In the genomic region with DNA sequence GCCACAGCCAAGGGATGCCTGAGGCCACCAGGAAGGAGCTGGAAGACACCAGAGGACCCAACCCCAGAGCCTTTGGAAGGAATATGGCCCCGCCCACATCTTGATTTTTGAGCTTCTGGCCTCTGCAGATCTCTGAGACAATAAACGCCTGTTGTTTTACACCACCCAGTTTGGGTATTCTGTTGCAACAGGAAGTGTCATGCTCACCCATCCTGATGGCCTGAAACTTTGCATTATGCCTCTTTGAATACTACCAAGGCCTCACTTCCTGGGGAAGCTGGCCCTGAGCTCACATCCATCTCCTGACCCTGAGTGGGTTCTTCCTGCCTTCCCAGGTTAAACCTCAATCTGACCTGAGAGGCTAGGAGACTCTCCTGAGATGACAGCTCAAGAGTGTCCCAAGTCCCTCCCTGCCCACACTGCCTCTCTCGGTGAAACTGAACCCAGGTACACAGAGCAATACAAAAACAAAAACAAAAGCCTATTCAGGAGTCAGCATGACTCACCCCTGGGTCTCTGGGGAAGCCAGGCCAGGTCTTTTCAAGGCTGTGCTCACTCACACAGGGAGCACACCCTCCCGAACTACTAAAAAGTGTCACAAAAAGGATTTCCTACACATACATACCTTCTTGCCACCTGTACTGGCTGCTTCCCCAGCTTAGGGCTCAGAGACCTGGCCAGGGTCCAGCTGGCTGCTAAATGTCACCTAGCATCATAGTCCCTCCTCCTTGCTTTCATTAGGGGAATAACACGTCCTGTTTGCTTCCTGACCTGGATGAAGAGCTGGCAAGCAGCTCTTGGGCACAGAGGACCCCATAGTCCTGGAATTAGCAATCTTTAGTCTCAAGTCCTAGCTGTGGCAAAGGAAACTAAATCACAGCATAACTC, we compare ENCODE assay signal across 14 mouse cellular contexts. TPM values are rescaled to one million over a fixed set of nuclear protein-coding genes. Genes with fewer than 3 reads are reported as not detected.
DNase-seq lines count a peak whose midpoint lies in the region; ATAC-seq and TF ChIP-seq lines count a peak whose summit lies in the region.
"Had no signal": no experiment of that assay in that cellular context is flagged by ENCODE, and none has a peak within 500 bp of the region (broad histone marks: within the 10 kb centered on the region; RNA-seq: fewer than 3 reads in every experiment).

No protein-coding gene starts in this region.

- no peaks in the 10 kb centered on the region for H3K27me3 ChIP-seq in limb, embryonic 14.5 days (ENCODE audit: control insufficient read depth, insufficient read depth, low read length)
- H3K27me3 ChIP-seq in limb, embryonic 10.5 days (ENCODE audit: low read depth, poor library complexity, severe bottlenecking): no peaks in the 10 kb centered on the region
- no peaks in the 10 kb centered on the region for H3K27me3 ChIP-seq in hindbrain, embryonic 16.5 days (replicated peaks; ENCODE audit: control insufficient read depth, insufficient read depth, low read length)
- H3K27me3 ChIP-seq: midbrain, embryonic 15.5 days had no signal

- no peak overlapping the region for H3K4me3 ChIP-seq in limb, embryonic 14.5 days (replicated peaks; ENCODE audit: low read length)
- no peak overlapping the region for H3K4me3 ChIP-seq in limb, embryonic 10.5 days
- no peak overlapping the region for H3K4me3 ChIP-seq in hindbrain, embryonic 16.5 days (ENCODE audit: low read length)
- H3K4me3 ChIP-seq: heart, embryonic 10.5 days; midbrain, embryonic 15.5 days had no signal

- H3K9me3 ChIP-seq in limb, embryonic 14.5 days (ENCODE audit: control insufficient read depth, low read length): no peaks in the 10 kb centered on the region
- H3K9me3 ChIP-seq in limb, embryonic 10.5 days (replicated peaks): no peaks in the 10 kb centered on the region
- no peaks in the 10 kb centered on the region for H3K9me3 ChIP-seq in hindbrain, embryonic 16.5 days (ENCODE audit: control insufficient read depth, low read length)
- H3K9me3 ChIP-seq: heart, embryonic 10.5 days; midbrain, embryonic 15.5 days had no signal

- H3K9ac ChIP-seq in limb, embryonic 14.5 days (ENCODE audit: low read depth, low read length, severe bottlenecking): no peak overlapping the region
- H3K9ac ChIP-seq in hindbrain, embryonic 16.5 days (ENCODE audit: low read depth, low read length): no peak overlapping the region
- H3K9ac ChIP-seq: midbrain, embryonic 15.5 days had no signal

- no peak for TF ChIP-seq POLR2A in limb, embryonic 14.5 days (IDR thresholded peaks at IDR 0.05; ENCODE audit: borderline replicate concordance, extremely low read depth, insufficient read depth, insufficient read length)

- H3K4me1 ChIP-seq in limb, embryonic 14.5 days (ENCODE audit: control insufficient read depth, insufficient read depth, low read length): no peaks in the 10 kb centered on the region
- no peaks in the 10 kb centered on the region for H3K4me1 ChIP-seq in limb, embryonic 10.5 days
- H3K4me1 ChIP-seq in hindbrain, embryonic 16.5 days (ENCODE audit: control insufficient read depth, insufficient read depth, low read depth, low read length): no peaks in the 10 kb centered on the region
- H3K4me1 ChIP-seq: heart, embryonic 10.5 days; midbrain, embryonic 15.5 days had no signal

- peak; percentile 3 for DNase-seq in limb, embryonic 14.5 days (ENCODE audit: low spot score)
- DNase-seq in limb, embryonic 10.5 days (ENCODE audit: low spot score): no peak
- DNase-seq in adrenal gland, adult 8-10 months: peak; percentile 18
- peak; percentile 26 for DNase-seq in naive thymus-derived CD4-positive, alpha-beta T cell, adult 2 months (ENCODE audit: low read depth)
- no peak for DNase-seq in c-Kit-positive CD71-positive TER-119-positive erythroid progenitor cells, embryonic 14.5 days (ENCODE audit: low spot score)
- DNase-seq in frontal cortex, postnatal 14 days (ENCODE audit: low spot score in 2 of 2): no peak

- WGBS in limb, embryonic 14.5 days: 36% methylated on average over 5 of the region's 5 CpGs
- 68% methylated on average over 5 of the region's 5 CpGs for WGBS in limb, embryonic 10.5 days
- 47% methylated on average over 5 of the region's 5 CpGs for WGBS in hindbrain, embryonic 16.5 days

- no peak overlapping the region for H3K27ac ChIP-seq in limb, embryonic 14.5 days (replicated peaks; ENCODE audit: low read depth, low read length)
- H3K27ac ChIP-seq in limb, embryonic 10.5 days: no peak overlapping the region
- H3K27ac ChIP-seq in hindbrain, embryonic 16.5 days (ENCODE audit: low read depth, low read length): no peak overlapping the region
- H3K27ac ChIP-seq: heart, embryonic 10.5 days; midbrain, embryonic 15.5 days had no signal

- H3K36me3 ChIP-seq in limb, embryonic 14.5 days (ENCODE audit: control insufficient read depth, insufficient read depth, low read length): no peaks in the 10 kb centered on the region
- no peaks in the 10 kb centered on the region for H3K36me3 ChIP-seq in limb, embryonic 10.5 days
- no peaks in the 10 kb centered on the region for H3K36me3 ChIP-seq in hindbrain, embryonic 16.5 days (ENCODE audit: control insufficient read depth, insufficient read depth, low read length)
- H3K36me3 ChIP-seq: heart, embryonic 10.5 days; midbrain, embryonic 15.5 days had no signal

- ATAC-seq in limb, embryonic 14.5 days (ENCODE audit: low FRiP score, low read depth): no peak
- peak; percentile 90 for ATAC-seq in granulocyte monocyte progenitor cell, adult 5-6 weeks (replicated peaks; ENCODE audit: poor library complexity, severe bottlenecking)
- no peak for ATAC-seq in hindbrain, embryonic 16.5 days
- ATAC-seq: midbrain, embryonic 15.5 days; Patski had no signal

- no peak overlapping the region for H3K4me2 ChIP-seq in limb, embryonic 14.5 days (replicated peaks; ENCODE audit: low read depth, low read length, severe bottlenecking)
- no peak overlapping the region for H3K4me2 ChIP-seq in hindbrain, embryonic 16.5 days (ENCODE audit: low read length)
- H3K4me2 ChIP-seq: midbrain, embryonic 15.5 days had no signal

RNA-seq across cellular contexts. Expression of gene Ubash3a, which starts 8.6 kb away (rescaled TPM):
- 0.30 and 0.35 TPM in 2 replicates for polyA plus RNA-seq in limb, embryonic 14.5 days (2012; rRNA removed)
- polyA plus RNA-seq in limb, embryonic 14.5 days (2014; fragmentation: Nextera tagmentation; extraction: Ambion mirVana): 0.37 and 0.51 TPM in 2 replicates
- 0.33 and 0.74 TPM in 2 replicates for polyA plus RNA-seq in limb, embryonic 10.5 days (2016; fragmentation: Nextera tagmentation; extraction: Ambion mirVana)
- total RNA-seq in adrenal gland, adult 8-10 months (2022): under 1 TPM; 0.12 to 0.51 (median 0.31) TPM
- 36.4 and 50.2 TPM in 2 replicates for total RNA-seq in granulocyte monocyte progenitor cell, adult 5-6 weeks (2014; fragmentation: Nextera tagmentation)
- total RNA-seq in granulocyte monocyte progenitor cell, adult 5-6 weeks (2017): 35.5 and 39.5 TPM in 2 replicates
- 0.15 TPM in 1 of 2 replicates, not detected in the other for polyA plus RNA-seq in hindbrain, embryonic 16.5 days (2015; fragmentation: Nextera tagmentation; extraction: Ambion mirVana)
- polyA plus RNA-seq: cerebellum, adult 2 months; midbrain, embryonic 15.5 days had no signal

RNA-seq across cellular contexts. Expression of gene Tmprss3, which starts 17.5 kb away (rescaled TPM):
- 0.03 and 0.06 TPM in 2 replicates for polyA plus RNA-seq in limb, embryonic 14.5 days (2012; rRNA removed)
- polyA plus RNA-seq in limb, embryonic 14.5 days (2014; fragmentation: Nextera tagmentation; extraction: Ambion mirVana): not detected in 2 replicates
- polyA plus RNA-seq in limb, embryonic 10.5 days (2016; fragmentation: Nextera tagmentation; extraction: Ambion mirVana): not detected in 2 replicates
- not detected for total RNA-seq in adrenal gland, adult 8-10 months (2022)
- 13.1 and 18.0 TPM in 2 replicates for total RNA-seq in granulocyte monocyte progenitor cell, adult 5-6 weeks (2014; fragmentation: Nextera tagmentation)
- 2.6 and 3.7 TPM in 2 replicates for total RNA-seq in granulocyte monocyte progenitor cell, adult 5-6 weeks (2017)
- polyA plus RNA-seq in hindbrain, embryonic 16.5 days (2015; fragmentation: Nextera tagmentation; extraction: Ambion mirVana): not detected in 2 replicates
- total RNA-seq: liver, adult 2 months had no signal
- polyA plus RNA-seq: heart, embryonic 10.5 days; large intestine, adult 2 months; liver, adult 2 months; Patski had no signal

RNA-seq across cellular contexts. Expression of gene Tff1, which starts 51.2 kb away (rescaled TPM):
- not detected in 2 replicates for polyA plus RNA-seq in limb, embryonic 14.5 days (2012; rRNA removed)
- not detected in 2 replicates for polyA plus RNA-seq in limb, embryonic 14.5 days (2014; fragmentation: Nextera tagmentation; extraction: Ambion mirVana)
- not detected in 2 replicates for polyA plus RNA-seq in limb, embryonic 10.5 days (2016; fragmentation: Nextera tagmentation; extraction: Ambion mirVana)
- total RNA-seq in adrenal gland, adult 8-10 months (2022): not detected
- total RNA-seq in granulocyte monocyte progenitor cell, adult 5-6 weeks (2014; fragmentation: Nextera tagmentation): not detected in 2 replicates
- total RNA-seq in granulocyte monocyte progenitor cell, adult 5-6 weeks (2017): not detected in 2 replicates
- not detected in 2 replicates for polyA plus RNA-seq in hindbrain, embryonic 16.5 days (2015; fragmentation: Nextera tagmentation; extraction: Ambion mirVana)
- total RNA-seq: liver, adult 2 months had no signal
- polyA plus RNA-seq: cerebellum, adult 2 months; midbrain, embryonic 15.5 days; Patski had no signal

Comparison
In these comparisons a context has a peak if more than half of its experiments do, and no peak if none do; other contexts are left out.
1. DNase-seq: peak in limb, embryonic 14.5 days (single experiment), adrenal gland, adult 8-10 months (single experiment) and naive thymus-derived CD4-positive, alpha-beta T cell, adult 2 months (single experiment); none in limb, embryonic 10.5 days (single experiment), c-Kit-positive CD71-positive TER-119-positive erythroid progenitor cells, embryonic 14.5 days (single experiment) and frontal cortex, postnatal 14 days (0 of 2).